Mouse (Mus musculus): ENCODE results near the gene Sirt6.
"Not testable (repeated sequence)": the region's sequence is repeated elsewhere in the genome, so short reads cannot be mapped to it uniquely, and the experiment has no call there.

The Sirt6 gene

GRCm38 (mm10) chr10:81626994-81627835 lies at the start of gene Sirt6:
Sirt6 (minus strand) TSS chr10:81627797.
- DNase-seq = peak; percentile 96

GRCm38 (mm10) chr10:81656174-81656573 lies 28.6 kb upstream of the Sirt6 start:
- DNase-seq = no peak

- no peak for DNase-seq
Observed at GRCm38 (mm10) chr10:81655178-81655577, 27.6 kb upstream of the Sirt6 start.

GRCm38 (mm10) chr10:81648803-81649775 lies 21.5 kb upstream of the Sirt6 start, which contains the start of gene Gm10778:
Gm10778 (plus strand) TSS chr10:81649059.
- DNase-seq = peak; percentile 90

- DNase-seq = peak; percentile 5
Observed at GRCm38 (mm10) chr10:81646015-81646555, 18.5 kb upstream of the Sirt6 start.

- DNase-seq = no peak
Observed at GRCm38 (mm10) chr10:81645391-81645790, 17.8 kb upstream of the Sirt6 start.

- no peak for DNase-seq
Observed at GRCm38 (mm10) chr10:81644716-81645115, 17.1 kb upstream of the Sirt6 start.

GRCm38 (mm10) chr10:81644162-81644561 lies 16.6 kb upstream of the Sirt6 start:
- DNase-seq = no peak

GRCm38 (mm10) chr10:81643449-81644055 lies 16.0 kb upstream of the Sirt6 start:
- DNase-seq = peak; percentile 97

- DNase-seq = no peak
Observed at GRCm38 (mm10) chr10:81642648-81643448, 15.3 kb upstream of the Sirt6 start.

GRCm38 (mm10) chr10:81641978-81642647 lies 14.5 kb upstream of the Sirt6 start:
- no peak for DNase-seq

- DNase-seq = no peak
Observed at GRCm38 (mm10) chr10:81641566-81641965, 14.0 kb upstream of the Sirt6 start.

GRCm38 (mm10) chr10:81640825-81641224 lies 13.2 kb upstream of the Sirt6 start:
- DNase-seq = not testable (repeated sequence)

GRCm38 (mm10) chr10:81638101-81638500 lies 10.5 kb upstream of the Sirt6 start:
- no peak for DNase-seq

- DNase-seq = no peak
Observed at GRCm38 (mm10) chr10:81636338-81636737, 8.7 kb upstream of the Sirt6 start.

- DNase-seq = peak; percentile 91
Observed at GRCm38 (mm10) chr10:81633253-81634099, 5.9 kb upstream of the Sirt6 start.

- no peak for DNase-seq
Observed at GRCm38 (mm10) chr10:81628390-81628789, 793 bp upstream of the Sirt6 start, which contains the start of gene Ankrd24. Ankrd24 (plus strand) TSS chr10:81628540.

- no peak for DNase-seq
Observed at GRCm38 (mm10) chr10:81627836-81628220, 231 bp upstream of the Sirt6 start.

GRCm38 (mm10) chr10:81626101-81626993 lies 1.2 kb downstream of the Sirt6 start:
- no peak for DNase-seq
